Mouse (Mus musculus) bone marrow macrophage, adult 2 months (primary cell): Measurements from ENCODE around the gene Pde8a. TPM values are rescaled to one million over a fixed set of nuclear protein-coding genes. Genes with fewer than 3 reads are reported as not detected.

Experiments used
- H3K27ac ChIP-seq: 2 replicates; pipeline ENCODE4 v1.5.1; 2012; ENCODE audit warnings: low read depth, low read length; ENCODE audit not compliant: insufficient read depth
- H3K4me1 ChIP-seq: 2 replicates; pipeline ENCODE4 v1.6.1; 2012; ENCODE audit warnings: low read length; ENCODE audit not compliant: control insufficient read depth, insufficient read depth
- H3K4me3 ChIP-seq: 2 replicates; pipeline ENCODE4 v1.5.1; 2012; ENCODE audit warnings: mild to moderate bottlenecking, low read length, moderate library complexity; ENCODE audit not compliant: insufficient read depth
- CTCF ChIP-seq: IDR thresholded peaks from 2 replicates; pipeline ENCODE4 v1.5.1; 2012; ENCODE audit warnings: low read depth, mild to moderate bottlenecking, low read length, moderate library complexity
- POLR2A ChIP-seq: IDR thresholded peaks from 2 replicates; pipeline ENCODE4 v1.6.1; 2012; ENCODE audit warnings: mild to moderate bottlenecking, low read depth, low read length, borderline replicate concordance
- polyA plus RNA-seq: library from polyadenylated mRNA; stranded (reverse); fragments of >200 nt; gene quantifications from 2 replicates; pipeline ENCODE4 v1.2.4, GENCODE M21; 2012; ENCODE audit not compliant: missing spikeins, insufficient read depth, insufficient read length

Pde8a gene
- polyA plus RNA-seq, 1 experiment: 31.7 TPM

- no peak overlapping the region for H3K4me3 ChIP-seq
- peaks cover 7% of the 10 kb centered on the region for H3K4me1 ChIP-seq
- no peak overlapping the region for H3K27ac ChIP-seq
- TF ChIP-seq POLR2A (no peak), CTCF (no peak)
Measured at GRCm38 (mm10) chr7:81255456-81255855, 42.1 kb downstream of the Pde8a start.

DNA sequence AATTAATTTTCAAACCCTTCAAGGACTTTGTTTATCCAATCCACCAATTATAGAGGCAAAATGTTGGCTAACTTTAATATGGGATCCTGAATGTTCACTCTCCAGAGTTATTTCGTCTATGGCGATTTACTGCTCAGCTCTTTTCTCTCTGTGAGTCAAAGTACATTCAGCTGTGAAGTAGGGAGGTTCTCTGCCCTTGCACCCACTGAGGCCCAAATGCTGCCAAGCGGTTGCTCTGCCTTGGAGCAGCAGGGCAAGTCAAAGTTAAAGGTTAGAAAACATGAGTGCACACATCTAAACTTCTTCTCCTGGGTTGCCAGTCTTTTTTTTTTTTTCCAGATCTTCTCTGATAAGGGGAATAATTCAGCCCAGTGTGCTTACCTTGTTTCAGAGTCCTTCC, 43.4 kb downstream of the Pde8a start:
- Histone ChIP-seq H3K27ac (no peak overlapping the region), H3K4me1 (peaks cover 16% of the 10 kb centered on the region), H3K4me3 (no peak overlapping the region)
- TF ChIP-seq CTCF (no peak), POLR2A (no peak)

DNA sequence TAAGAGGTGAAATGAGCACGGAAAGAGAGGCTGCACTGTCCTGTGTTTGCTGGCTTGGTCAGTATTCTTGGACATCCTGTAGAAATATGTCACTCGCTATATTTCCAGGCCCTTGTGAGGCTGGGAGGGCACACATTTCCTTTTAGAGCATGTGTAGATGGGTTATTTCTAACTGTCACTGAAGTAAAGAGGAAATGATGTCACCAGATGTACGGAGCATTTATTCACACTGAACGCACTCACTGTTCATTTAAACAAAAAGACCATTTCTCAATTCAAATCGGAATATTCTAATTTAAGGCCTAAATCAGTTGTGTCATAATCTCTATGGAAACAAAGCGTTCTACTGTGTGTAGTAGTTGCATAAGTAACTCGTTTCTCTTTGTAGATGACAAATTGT, 48.2 kb downstream of the Pde8a start:
- H3K4me3 ChIP-seq: no peak overlapping the region
- no peak overlapping the region for H3K27ac ChIP-seq
- TF ChIP-seq CTCF (no peak), POLR2A (no peak)
- H3K4me1 ChIP-seq: peaks cover 20% of the 10 kb centered on the region

DNA sequence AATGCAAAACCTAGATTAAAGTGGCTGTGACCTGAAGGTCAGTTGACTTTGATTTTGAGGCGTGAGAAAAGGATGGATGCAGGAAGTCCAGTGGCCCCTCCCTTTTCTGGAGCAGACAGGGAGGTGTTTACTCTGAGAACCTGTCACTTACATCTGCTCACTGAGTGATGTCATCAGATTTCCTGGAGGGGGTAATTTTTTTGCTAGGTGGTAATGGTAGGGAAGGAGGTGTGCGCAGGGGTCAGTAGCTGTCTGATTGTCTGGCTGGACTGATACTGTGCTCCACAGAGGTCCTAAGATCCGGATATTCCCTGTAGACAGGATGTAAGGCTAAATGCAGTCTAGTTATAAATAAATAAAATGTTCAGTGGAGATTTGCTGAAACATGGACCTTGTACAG, 59.5 kb downstream of the Pde8a start:
- Histone ChIP-seq H3K4me3 (no peak overlapping the region), H3K4me1 (peaks cover 19% of the 10 kb centered on the region), H3K27ac (no peak overlapping the region)
- no peak for TF ChIP-seq POLR2A
- no peak for TF ChIP-seq CTCF

GRCm38 (mm10) chr7:81278966-81279365, 65.6 kb downstream of the Pde8a start:
- peaks cover 49% of the 10 kb centered on the region for H3K4me1 ChIP-seq
- no peak overlapping the region for H3K4me3 ChIP-seq
- TF ChIP-seq CTCF (no peak), POLR2A (no peak)
- H3K27ac ChIP-seq: no peak overlapping the region

GRCm38 (mm10) chr7:81281240-81281639, 67.8 kb downstream of the Pde8a start:
- TF ChIP-seq CTCF (no peak), POLR2A (no peak)
- no peak overlapping the region for H3K4me3 ChIP-seq
- H3K4me1 ChIP-seq: peaks cover 38% of the 10 kb centered on the region
- peak overlapping the region; percentile 70 for H3K27ac ChIP-seq

DNA sequence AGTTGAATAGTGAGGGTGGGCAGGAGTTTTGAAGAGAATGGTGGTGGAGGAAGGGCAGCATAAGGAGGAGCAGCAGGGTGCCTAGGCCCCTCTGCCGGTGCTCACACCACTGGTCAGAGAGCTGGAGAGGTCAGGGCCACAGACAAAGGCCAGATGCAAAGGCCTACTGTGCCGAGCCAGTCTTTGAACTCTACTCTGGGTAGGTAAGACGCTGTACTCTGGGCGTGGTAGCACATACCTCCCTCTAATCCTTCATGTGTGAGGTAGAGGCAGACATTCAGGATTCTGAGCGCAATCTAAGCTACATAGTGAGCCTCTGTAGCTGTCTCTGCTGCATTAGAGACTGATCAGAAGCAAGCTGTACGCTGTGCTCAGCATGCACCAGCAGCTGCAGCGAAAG, 73.1 kb downstream of the Pde8a start:
- Histone ChIP-seq H3K27ac (no peak overlapping the region), H3K4me1 (peaks cover 32% of the 10 kb centered on the region), H3K4me3 (no peak overlapping the region)
- TF ChIP-seq POLR2A (no peak), CTCF (no peak)

DNA sequence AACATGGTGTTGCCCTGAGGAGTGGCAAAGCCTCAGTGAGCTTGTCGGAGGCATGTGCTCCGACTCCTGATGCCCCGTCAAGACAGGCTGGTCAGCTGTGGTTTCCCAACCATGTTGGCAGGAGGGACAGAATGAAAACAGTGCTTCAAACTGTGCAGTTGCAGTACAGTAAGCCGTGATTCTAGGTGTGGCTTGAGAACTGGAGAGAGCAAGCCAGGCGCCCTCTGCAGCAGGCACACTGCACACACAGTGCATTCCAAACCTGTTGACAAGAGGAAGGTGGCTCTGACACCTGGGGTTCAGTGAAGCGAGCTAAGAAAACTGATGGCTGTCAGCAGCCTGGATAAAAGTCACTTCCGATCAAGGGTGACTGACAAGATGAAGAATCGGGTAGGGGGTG, 73.5 kb downstream of the Pde8a start:
- no peak overlapping the region for H3K4me3 ChIP-seq
- H3K27ac ChIP-seq: no peak overlapping the region
- TF ChIP-seq CTCF (no peak), POLR2A (no peak)
- H3K4me1 ChIP-seq: peaks cover 29% of the 10 kb centered on the region

DNA sequence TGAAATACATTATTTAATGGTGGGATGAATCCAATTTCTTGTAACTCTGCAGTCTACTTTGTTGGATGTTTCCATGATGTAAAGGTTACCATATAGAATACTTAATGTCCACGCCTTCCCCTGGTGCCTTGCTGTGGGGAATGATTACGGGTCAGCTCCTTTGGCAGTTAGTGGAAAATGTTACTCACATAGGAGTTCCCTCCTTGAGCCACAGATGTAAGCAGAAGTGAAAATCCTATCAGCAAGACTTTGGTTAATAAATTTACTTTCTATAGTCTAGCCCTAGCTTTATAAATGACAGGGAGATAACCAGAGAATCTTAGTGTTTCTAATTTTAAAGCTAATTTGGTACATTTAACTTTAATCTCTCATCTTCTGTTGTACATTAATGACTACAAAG, 81.8 kb downstream of the Pde8a start:
- Histone ChIP-seq H3K4me1 (peaks cover 34% of the 10 kb centered on the region), H3K4me3 (no peak overlapping the region), H3K27ac (no peak overlapping the region)
- TF ChIP-seq POLR2A: no peak

DNA sequence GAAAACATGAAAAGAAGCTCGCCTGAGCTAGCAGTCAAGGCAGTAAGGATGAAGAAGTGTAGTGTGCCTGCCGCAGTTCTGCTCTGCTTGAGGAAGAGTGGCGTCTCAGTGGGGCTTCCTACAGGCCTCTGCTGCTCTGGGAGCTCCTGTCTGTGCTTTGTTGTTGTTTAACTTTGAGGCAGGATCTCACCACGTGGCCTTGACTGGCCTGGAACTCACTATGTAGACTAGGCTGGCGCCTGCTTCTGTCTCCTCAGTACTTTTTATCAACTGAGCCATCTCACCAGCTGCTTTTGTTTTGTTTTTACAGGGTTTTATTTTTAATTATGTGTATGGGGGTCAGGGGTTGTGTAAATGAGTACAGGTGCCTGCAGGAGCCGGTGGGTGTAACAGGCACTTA, 84.8 kb downstream of the Pde8a start:
- Histone ChIP-seq H3K4me1 (peaks cover 21% of the 10 kb centered on the region), H3K27ac (no peak overlapping the region), H3K4me3 (no peak overlapping the region)
- TF ChIP-seq CTCF: no peak
- TF ChIP-seq POLR2A: no peak

GRCm38 (mm10) chr7:81301323-81301722, 87.9 kb downstream of the Pde8a start:
- Histone ChIP-seq H3K4me1 (peaks cover 22% of the 10 kb centered on the region), H3K27ac (no peak overlapping the region), H3K4me3 (no peak overlapping the region)
- TF ChIP-seq POLR2A (no peak), CTCF (no peak)
